ENCODE assay signal across 30 mouse cellular contexts in genomic region chr5:31198170-31198569, GRCm38 (mm10). TPM values are rescaled to one million over a fixed set of nuclear protein-coding genes. Genes with fewer than 3 reads are reported as not detected.
DNase-seq lines count a peak whose midpoint lies in the region; ATAC-seq and TF ChIP-seq lines count a peak whose summit lies in the region.
"Had no signal": no experiment of that assay in that cellular context is flagged by ENCODE, and none has a peak within 500 bp of the region (broad histone marks: within the 10 kb centered on the region; RNA-seq: fewer than 3 reads in every experiment).

No protein-coding gene starts in this region.

- ATAC-seq in forebrain, embryonic 16.5 days, result no peak
- ATAC-seq in heart, embryonic 13.5 days (ENCODE audit: extremely low read depth, insufficient number of reproducible peaks, low FRiP score, low TSS enrichment), result no peak
- ATAC-seq: activated CD4-positive, CD25-positive, alpha-beta regulatory T cell, adult 4 months; forebrain, postnatal 0 days; midbrain, embryonic 15.5 days had no signal

- no peak overlapping the region for H3K27ac ChIP-seq in forebrain, embryonic 10.5 days
- H3K27ac ChIP-seq in forebrain, embryonic 16.5 days (ENCODE audit: low read length), result no peak overlapping the region
- H3K27ac ChIP-seq in heart, embryonic 13.5 days (replicated peaks), result 0 out of 2 replicates have a peak overlapping the region, but pooled peaks have one; percentile 15
- H3K27ac ChIP-seq in MEL (ENCODE audit: control insufficient read depth, low read depth, low read length), result no peak overlapping the region
- no peak overlapping the region for H3K27ac ChIP-seq in cortical plate, adult 2 months (ENCODE audit: insufficient read depth, low read length)
- H3K27ac ChIP-seq: embryonic facial prominence, embryonic 12.5 days; heart, embryonic 10.5 days; hindbrain, embryonic 14.5 days; liver, embryonic 14.5 days; macrophage; midbrain, embryonic 15.5 days; neural tube, embryonic 12.5 days; stomach, postnatal 0 days had no signal

- H3K36me3 ChIP-seq in forebrain, embryonic 10.5 days (replicated peaks), result peaks cover 75% of the 10 kb centered on the region
- peaks cover 50% of the 10 kb centered on the region for H3K36me3 ChIP-seq in forebrain, embryonic 16.5 days (ENCODE audit: control insufficient read depth, insufficient read depth)
- H3K36me3 ChIP-seq in heart, embryonic 13.5 days, result peaks cover 73% of the 10 kb centered on the region
- H3K36me3 ChIP-seq in MEL (ENCODE audit: control insufficient read depth in 1 of 2, insufficient read depth in 2 of 2, low read length in 2 of 2), result peaks cover 4 to 14% of the 10 kb centered on the region in 2 experiments

- H3K4me2 ChIP-seq in forebrain, embryonic 16.5 days (ENCODE audit: low read length), result no peak overlapping the region
- H3K4me2 ChIP-seq in heart, embryonic 13.5 days, result no peak overlapping the region
- H3K4me2 ChIP-seq: embryonic facial prominence, embryonic 12.5 days; hindbrain, embryonic 14.5 days; midbrain, embryonic 15.5 days; neural tube, embryonic 12.5 days had no signal

- peaks cover 6% of the 10 kb centered on the region for H3K9me3 ChIP-seq in forebrain, embryonic 10.5 days
- H3K9me3 ChIP-seq in forebrain, embryonic 16.5 days (ENCODE audit: control insufficient read depth, low read length), result peaks cover 3% of the 10 kb centered on the region
- H3K9me3 ChIP-seq in heart, embryonic 13.5 days, result peaks cover 4% of the 10 kb centered on the region
- H3K9me3 ChIP-seq in MEL (replicated peaks; ENCODE audit: insufficient read depth, low read length), result no peaks in the 10 kb centered on the region

- TF ChIP-seq POLR2A in MEL (IDR thresholded peaks at IDR 0.05; ENCODE audit: control insufficient read depth in 1 of 2, insufficient read depth in 1 of 2, low read depth in 1 of 2, low read length in 2 of 2, poor library complexity in 1 of 2), result no peak
- peak; percentile 5; the same call in 1 of the 2 replicates for TF ChIP-seq POLR2A in cortical plate, adult 2 months (IDR thresholded peaks at IDR 0.05; ENCODE audit: extremely low read depth, insufficient read depth, low read length)

- WGBS in forebrain, embryonic 10.5 days, result 89% methylated on average over 9 of the region's 9 CpGs
- 89% methylated on average over 9 of the region's 9 CpGs for WGBS in forebrain, embryonic 16.5 days
- 76% methylated on average over 9 of the region's 9 CpGs for WGBS in heart, embryonic 13.5 days

- intact Hi-C loops in heart, postnatal 14 days (cut with DNase I), result no loop called here

- no peak overlapping the region for H3K9ac ChIP-seq in forebrain, embryonic 16.5 days (replicated peaks; ENCODE audit: low read depth, low read length)
- no peak overlapping the region for H3K9ac ChIP-seq in heart, embryonic 13.5 days
- H3K9ac ChIP-seq in MEL (ENCODE audit: control insufficient read depth, low read depth, low read length, poor library complexity, severe bottlenecking), result no peak overlapping the region
- H3K9ac ChIP-seq: embryonic facial prominence, embryonic 12.5 days; forebrain, postnatal 0 days; hindbrain, embryonic 14.5 days; liver, embryonic 14.5 days; midbrain, embryonic 15.5 days; neural tube, embryonic 12.5 days had no signal

- no peak for TF ChIP-seq EP300 in MEL (IDR thresholded peaks at IDR 0.05; ENCODE audit: low read depth in 1 of 2, low read length in 2 of 2)

- no peak for TF ChIP-seq CTCF in MEL (IDR thresholded peaks at IDR 0.05 in 2 of 3, conservative IDR thresholded peaks at IDR 0.05 in 1 of 3; ENCODE audit: control insufficient read depth in 1 of 3, insufficient read depth in 1 of 3, low read depth in 2 of 3, low read length in 3 of 3, poor library complexity in 1 of 3, severe bottlenecking in 1 of 3)
- TF ChIP-seq CTCF in cortical plate, adult 2 months (IDR thresholded peaks at IDR 0.05; ENCODE audit: extremely low read depth, insufficient read depth, low read length), result no peak

- 0 out of 2 replicates have a peak overlapping the region, but pooled peaks have one; percentile 1 for H3K4me3 ChIP-seq in forebrain, embryonic 10.5 days
- no peak overlapping the region for H3K4me3 ChIP-seq in forebrain, embryonic 16.5 days (replicated peaks; ENCODE audit: low read length)
- no peak overlapping the region for H3K4me3 ChIP-seq in heart, embryonic 13.5 days
- no peak overlapping the region for H3K4me3 ChIP-seq in MEL (ENCODE audit: control insufficient read depth in 1 of 2, insufficient read depth in 1 of 2, low read depth in 2 of 2, low read length in 2 of 2)
- H3K4me3 ChIP-seq in cortical plate, adult 2 months (ENCODE audit: insufficient read depth, low read length), result no peak overlapping the region
- H3K4me3 ChIP-seq: embryonic facial prominence, embryonic 12.5 days; heart, embryonic 10.5 days; midbrain, embryonic 15.5 days; neural tube, embryonic 12.5 days had no signal

- no peak for DNase-seq in forebrain, embryonic 10.5 days (ENCODE audit: extremely low spot score, low spot score)
- DNase-seq in heart, postnatal 14 days, result no peak
- DNase-seq in MEL (ENCODE audit: low read depth, low spot score), result no peak
- no peak for DNase-seq in yolk sac, embryonic 10.5 days (ENCODE audit: low spot score)
- DNase-seq: adrenal gland, adult 8-10 months; cerebellum, adult 11 months; cerebellum, postnatal 10 days; forebrain, postnatal 0 days; kidney, adult 2 months; kidney, postnatal 4 days; liver; lung, adult 2 months; lung, postnatal 10 days; right cerebral cortex, adult 18-20 months; right cerebral cortex, postnatal 4 days; thymus, adult 18-20 months; thymus, postnatal 25 days had no signal

- H3K4me1 ChIP-seq in forebrain, embryonic 10.5 days, result peaks cover 35% of the 10 kb centered on the region
- H3K4me1 ChIP-seq in forebrain, embryonic 16.5 days (replicated peaks; ENCODE audit: control insufficient read depth, insufficient read depth, low read length), result peaks cover 26% of the 10 kb centered on the region
- H3K4me1 ChIP-seq in heart, embryonic 13.5 days, result peaks cover 34% of the 10 kb centered on the region
- H3K4me1 ChIP-seq in MEL (ENCODE audit: control insufficient read depth in 1 of 2, insufficient read depth in 2 of 2, low read length in 2 of 2), result no peaks in the 10 kb centered on the region; a peak in 1 of 4 replicates
- peaks cover 2% of the 10 kb centered on the region; the same call in 1 of the 2 replicates for H3K4me1 ChIP-seq in cortical plate, adult 2 months (ENCODE audit: control insufficient read depth, insufficient read depth, low read length)

- peaks cover 22% of the 10 kb centered on the region for H3K79me2 ChIP-seq in MEL (ENCODE audit: control insufficient read depth, insufficient read depth, low read length, poor library complexity)

- no peak for TF ChIP-seq RAD21 in MEL (IDR thresholded peaks at IDR 0.05; ENCODE audit: low read depth, low read length)

- no peaks in the 10 kb centered on the region for H3K27me3 ChIP-seq in forebrain, embryonic 10.5 days (ENCODE audit: poor library complexity, severe bottlenecking)
- no peaks in the 10 kb centered on the region for H3K27me3 ChIP-seq in forebrain, embryonic 16.5 days (replicated peaks; ENCODE audit: control insufficient read depth, insufficient read depth, low read length)
- no peaks in the 10 kb centered on the region for H3K27me3 ChIP-seq in heart, embryonic 13.5 days (replicated peaks)
- H3K27me3 ChIP-seq in MEL (ENCODE audit: control insufficient read depth in 1 of 2, insufficient read depth in 2 of 2, low read length in 2 of 2), result no peaks in the 10 kb centered on the region
- H3K27me3 ChIP-seq: embryonic facial prominence, embryonic 12.5 days; midbrain, embryonic 15.5 days; neural tube, embryonic 12.5 days had no signal

RNA-seq across cellular contexts. Expression of gene Zfp513, which starts 3.9 kb away (rescaled TPM):
- 8.5 and 9.0 TPM in 2 replicates for polyA plus RNA-seq in forebrain, embryonic 10.5 days (2016; fragmentation: Nextera tagmentation; extraction: Ambion mirVana)
- 13.0 and 14.7 TPM in 2 replicates for polyA plus RNA-seq in forebrain, embryonic 16.5 days (2015; fragmentation: Nextera tagmentation; extraction: Ambion mirVana)
- polyA plus RNA-seq in heart, embryonic 13.5 days (2015; fragmentation: Nextera tagmentation; extraction: Ambion mirVana), result 7.3 and 7.5 TPM in 2 replicates
- 10 to 100 TPM in 1 of 2 experiments, 1 to 10 TPM in 1; 9.9 to 10.6 TPM for total RNA-seq in heart, postnatal 14 days (2021)
- 6.0 and 7.0 TPM in 2 replicates for total RNA-seq in MEL (2012; rRNA removed)
- polyA plus RNA-seq in MEL (2012; ENCODE audit: insufficient read depth in 1 of 2, insufficient read length in 2 of 2, low read depth in 1 of 2, low replicate concordance in 2 of 2, missing spikeins in 1 of 2), result 10 to 100 TPM in 1 of 2 experiments, not detected in 1; 15.2 TPM
- 38.1 and 42.1 TPM in 2 replicates for polyA plus RNA-seq in cortical plate, adult 2 months (2012; rRNA removed)

RNA-seq across cellular contexts. Expression of gene Eif2b4, which starts 4.9 kb away (rescaled TPM):
- 85.4 and 91.7 TPM in 2 replicates for polyA plus RNA-seq in forebrain, embryonic 10.5 days (2016; fragmentation: Nextera tagmentation; extraction: Ambion mirVana)
- polyA plus RNA-seq in forebrain, embryonic 16.5 days (2015; fragmentation: Nextera tagmentation; extraction: Ambion mirVana), result 91.0 and 93.4 TPM in 2 replicates
- polyA plus RNA-seq in heart, embryonic 13.5 days (2015; fragmentation: Nextera tagmentation; extraction: Ambion mirVana), result 52.3 and 55.9 TPM in 2 replicates
- 10 to 100 TPM; 48.4 to 62.3 TPM for total RNA-seq in heart, postnatal 14 days (2021)
- 126 and 151 TPM in 2 replicates for total RNA-seq in MEL (2012; rRNA removed)
- 100 to 1,000 TPM in 1 of 2 experiments, not detected in 1; 282 TPM for polyA plus RNA-seq in MEL (2012; ENCODE audit: insufficient read depth in 1 of 2, insufficient read length in 2 of 2, low read depth in 1 of 2, low replicate concordance in 2 of 2, missing spikeins in 1 of 2)
- 62.7 and 66.2 TPM in 2 replicates for polyA plus RNA-seq in cortical plate, adult 2 months (2012; rRNA removed)

RNA-seq across cellular contexts. Expression of gene Snx17, which starts 5.1 kb away (rescaled TPM):
- polyA plus RNA-seq in forebrain, embryonic 10.5 days (2016; fragmentation: Nextera tagmentation; extraction: Ambion mirVana), result 132 and 133 TPM in 2 replicates
- 131 and 139 TPM in 2 replicates for polyA plus RNA-seq in forebrain, embryonic 16.5 days (2015; fragmentation: Nextera tagmentation; extraction: Ambion mirVana)
- 112 and 116 TPM in 2 replicates for polyA plus RNA-seq in heart, embryonic 13.5 days (2015; fragmentation: Nextera tagmentation; extraction: Ambion mirVana)
- 10 to 100 TPM; 66.3 to 67.8 TPM for total RNA-seq in heart, postnatal 14 days (2021)
- total RNA-seq in MEL (2012; rRNA removed), result 67.3 and 85.1 TPM in 2 replicates
- 10 to 100 TPM in 1 of 2 experiments, not detected in 1; 85.6 TPM for polyA plus RNA-seq in MEL (2012; ENCODE audit: insufficient read depth in 1 of 2, insufficient read length in 2 of 2, low read depth in 1 of 2, low replicate concordance in 2 of 2, missing spikeins in 1 of 2)
- polyA plus RNA-seq in cortical plate, adult 2 months (2012; rRNA removed), result 87.6 and 90.6 TPM in 2 replicates

RNA-seq across cellular contexts. Expression of gene Gtf3c2, which starts 18.2 kb away (rescaled TPM):
- 132 and 136 TPM in 2 replicates for polyA plus RNA-seq in forebrain, embryonic 10.5 days (2016; fragmentation: Nextera tagmentation; extraction: Ambion mirVana)
- 72.1 and 79.4 TPM in 2 replicates for polyA plus RNA-seq in forebrain, embryonic 16.5 days (2015; fragmentation: Nextera tagmentation; extraction: Ambion mirVana)
- 45.3 and 47.8 TPM in 2 replicates for polyA plus RNA-seq in heart, embryonic 13.5 days (2015; fragmentation: Nextera tagmentation; extraction: Ambion mirVana)
- total RNA-seq in heart, postnatal 14 days (2021), result 10 to 100 TPM; 31.9 to 34.5 TPM
- total RNA-seq in MEL (2012; rRNA removed), result 46.7 and 50.9 TPM in 2 replicates
- 100 to 1,000 TPM in 1 of 2 experiments, not detected in 1; 129 TPM for polyA plus RNA-seq in MEL (2012; ENCODE audit: insufficient read depth in 1 of 2, insufficient read length in 2 of 2, low read depth in 1 of 2, low replicate concordance in 2 of 2, missing spikeins in 1 of 2)
- polyA plus RNA-seq in cortical plate, adult 2 months (2012; rRNA removed), result 86.8 and 92.3 TPM in 2 replicates

RNA-seq across cellular contexts. Expression of gene Gm29609, which starts 18.5 kb away (rescaled TPM):
- 1.4 and 1.6 TPM in 2 replicates for polyA plus RNA-seq in forebrain, embryonic 10.5 days (2016; fragmentation: Nextera tagmentation; extraction: Ambion mirVana)
- polyA plus RNA-seq in forebrain, embryonic 16.5 days (2015; fragmentation: Nextera tagmentation; extraction: Ambion mirVana), result 1.8 and 2.5 TPM in 2 replicates
- polyA plus RNA-seq in heart, embryonic 13.5 days (2015; fragmentation: Nextera tagmentation; extraction: Ambion mirVana), result 0.46 and 2.6 TPM in 2 replicates
- under 1 TPM; 0.56 to 0.93 TPM for total RNA-seq in heart, postnatal 14 days (2021)
- total RNA-seq in MEL (2012; rRNA removed), result 5.0 and 5.8 TPM in 2 replicates
- polyA plus RNA-seq in MEL (2012; ENCODE audit: insufficient read depth in 1 of 2, insufficient read length in 2 of 2, low read depth in 1 of 2, low replicate concordance in 2 of 2, missing spikeins in 1 of 2), result 1 to 10 TPM in 1 of 2 experiments, not detected in 1; 6.4 TPM
- 2.8 and 3.4 TPM in 2 replicates for polyA plus RNA-seq in cortical plate, adult 2 months (2012; rRNA removed)
- total RNA-seq: hematopoietic stem cell, adult 5-6 weeks had no signal
- polyA plus RNA-seq: macrophage had no signal
